Mouse (Mus musculus) kidney, embryonic 15.5 days (tissue): Measurements from ENCODE around the gene Tecta. TPM values are rescaled to one million over a fixed set of nuclear protein-coding genes. Genes with fewer than 3 reads are reported as not detected.

Experiments used
- ATAC-seq: fragments of 200-750 bp; cut with Nextera tagmentation; replicated peaks from 2 replicates; pipeline ENCODE4 v1.8.0; 2017; ENCODE audit warnings: moderate TSS enrichment; ENCODE audit not compliant: low FRiP score
- H3K27ac ChIP-seq: fragments of 300-500 bp; sonication (generic); 2 replicates; pipeline ENCODE4 v1.5.1; 2015; ENCODE audit warnings: mild to moderate bottlenecking, inconsistent platforms
- H3K27me3 ChIP-seq: fragments of 300-500 bp; sonication (generic); 2 replicates; pipeline ENCODE4 v1.6.1; 2015; ENCODE audit warnings: inconsistent platforms
- H3K36me3 ChIP-seq: fragments of 300-500 bp; sonication (generic); 2 replicates; pipeline ENCODE4 v1.6.1; 2015; ENCODE audit warnings: inconsistent platforms
- H3K4me1 ChIP-seq: fragments of 300-500 bp; sonication (generic); 2 replicates; pipeline ENCODE4 v1.6.1; 2015; ENCODE audit warnings: inconsistent platforms
- H3K4me2 ChIP-seq: fragments of 300-500 bp; sonication (generic); 2 replicates; pipeline ENCODE4 v1.6.1; 2015; ENCODE audit warnings: moderate library complexity, mild to moderate bottlenecking, inconsistent platforms
- H3K4me3 ChIP-seq: fragments of 300-500 bp; sonication (generic); replicated peaks from 2 replicates; pipeline ENCODE4 v1.5.1; 2015; ENCODE audit warnings: mild to moderate bottlenecking, inconsistent platforms
- H3K9ac ChIP-seq: fragments of 300-500 bp; sonication (generic); 2 replicates; pipeline ENCODE4 v1.6.1; 2015; ENCODE audit warnings: mild to moderate bottlenecking, inconsistent platforms
- H3K9me3 ChIP-seq: fragments of 300-500 bp; sonication (generic); replicated peaks from 2 replicates; pipeline ENCODE4 v1.6.1; 2016; ENCODE audit warnings: inconsistent platforms
- WGBS: fragments of 180-500 bp; shearing (Covaris S2); methylation state at CpG from one replicate; pipeline ENCODE4 v1.1.7; 2015; ENCODE audit warnings: mixed read lengths; 5-methylcytosine and 5-hydroxymethylcytosine counted together
- polyA plus RNA-seq: library from polyadenylated mRNA; unstranded; fragments of >200 nt; fragmentation: Nextera tagmentation; extraction: Ambion mirVana; gene quantifications from 2 replicates; pipeline ENCODE4 v1.2.1, GENCODE M21; 2015

Gene Tecta
- polyA plus RNA-seq, 1 experiment from 2014 or later, result 0.13 TPM

DNA sequence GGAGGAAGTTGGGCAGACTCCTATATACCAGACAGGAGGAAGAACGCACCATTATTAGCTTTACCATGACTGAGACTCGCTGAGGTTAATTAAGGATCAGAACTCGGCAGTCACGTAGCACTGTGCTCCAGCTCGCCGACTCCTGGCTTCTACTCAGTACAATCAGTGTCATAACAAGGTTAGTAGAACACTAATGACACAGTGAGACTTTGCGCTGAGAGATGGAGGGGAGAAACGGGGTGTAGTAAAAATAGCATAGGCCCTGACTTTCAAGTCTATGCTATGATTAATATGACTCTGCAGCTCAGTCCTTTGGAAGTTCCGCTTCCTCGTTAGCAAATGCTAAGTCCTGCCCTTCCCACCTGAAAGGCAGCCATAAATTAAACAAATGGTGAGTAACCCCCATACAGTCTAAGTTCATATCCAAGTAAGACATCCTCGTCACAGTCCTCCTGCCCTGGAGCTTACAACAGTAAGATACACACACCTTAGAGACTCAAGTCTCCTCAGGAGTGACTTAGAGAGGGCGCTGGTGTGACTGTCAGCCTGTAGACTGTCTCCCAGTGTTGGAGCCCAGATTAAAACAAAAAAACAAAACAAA lies 17.7 kb upstream of the Tecta start:
- Histone ChIP-seq H3K36me3 (peaks cover 22% of the 10 kb centered on the region), H3K4me3 (no peak overlapping the region), H3K27me3 (no peaks in the 10 kb centered on the region), H3K4me2 (no peak overlapping the region), H3K27ac (no peak overlapping the region), H3K4me1 (peaks cover 13% of the 10 kb centered on the region), H3K9me3 (no peaks in the 10 kb centered on the region), H3K9ac (no peak overlapping the region)
- ATAC-seq, result no peak
- WGBS, result 68% methylated on average over 12 of the region's 12 CpGs

DNA sequence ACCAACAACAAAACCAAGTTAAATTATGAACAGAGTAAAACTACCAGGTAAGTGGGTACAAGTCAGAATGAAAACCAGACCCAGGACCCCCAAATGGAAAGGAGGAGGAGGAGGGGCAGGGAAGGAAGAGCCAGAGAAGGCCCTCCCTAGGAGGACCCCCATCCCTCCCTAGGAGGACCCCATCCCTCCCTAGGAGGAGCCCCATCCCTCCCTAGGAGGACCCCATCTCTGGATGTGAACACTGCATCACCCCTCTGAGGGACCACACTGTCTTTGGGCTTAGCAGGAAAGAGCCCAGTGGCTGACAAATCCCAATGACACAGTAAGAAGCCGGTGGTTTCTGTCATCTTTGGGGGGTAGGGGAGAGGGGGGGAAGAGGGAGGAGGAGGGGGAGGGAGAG lies 15.5 kb upstream of the Tecta start:
- WGBS, result 47% methylated on average over 1 of the region's 1 CpGs
- Histone ChIP-seq H3K9me3 (no peaks in the 10 kb centered on the region), H3K9ac (no peak overlapping the region), H3K4me2 (no peak overlapping the region), H3K27me3 (no peaks in the 10 kb centered on the region), H3K27ac (no peak overlapping the region), H3K4me1 (peaks cover 13% of the 10 kb centered on the region), H3K36me3 (0 out of 2 replicates have a peak, but pooled peaks cover 5% of the 10 kb centered on the region), H3K4me3 (no peak overlapping the region)
- no peak for ATAC-seq

DNA sequence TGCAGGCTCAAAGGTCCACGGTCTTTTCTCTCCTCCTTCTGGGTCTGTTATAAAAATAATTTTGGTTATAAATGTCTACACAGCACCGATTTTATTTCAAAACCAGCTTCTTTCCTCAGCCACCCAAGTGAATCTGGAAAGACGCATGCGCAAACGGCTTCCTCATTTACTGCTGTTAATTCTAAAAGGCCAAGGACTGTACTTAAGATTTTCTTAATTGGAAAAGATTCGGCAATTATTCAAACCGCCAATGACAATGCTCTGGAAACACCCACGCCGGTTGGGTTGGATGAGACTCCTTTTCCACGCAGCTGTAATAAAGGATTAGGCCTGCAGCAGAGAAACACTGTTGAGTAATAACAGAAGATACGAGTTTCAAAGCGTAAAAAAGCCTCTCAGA lies 13.6 kb upstream of the Tecta start:
- Histone ChIP-seq H3K27me3 (no peaks in the 10 kb centered on the region), H3K4me3 (no peak overlapping the region), H3K36me3 (0 out of 2 replicates have a peak, but pooled peaks cover 3% of the 10 kb centered on the region), H3K27ac (no peak overlapping the region), H3K9ac (no peak overlapping the region), H3K4me2 (no peak overlapping the region), H3K4me1 (peaks cover 16% of the 10 kb centered on the region), H3K9me3 (no peaks in the 10 kb centered on the region)
- ATAC-seq, result no peak
- 81% methylated on average over 12 of the region's 12 CpGs for WGBS

DNA sequence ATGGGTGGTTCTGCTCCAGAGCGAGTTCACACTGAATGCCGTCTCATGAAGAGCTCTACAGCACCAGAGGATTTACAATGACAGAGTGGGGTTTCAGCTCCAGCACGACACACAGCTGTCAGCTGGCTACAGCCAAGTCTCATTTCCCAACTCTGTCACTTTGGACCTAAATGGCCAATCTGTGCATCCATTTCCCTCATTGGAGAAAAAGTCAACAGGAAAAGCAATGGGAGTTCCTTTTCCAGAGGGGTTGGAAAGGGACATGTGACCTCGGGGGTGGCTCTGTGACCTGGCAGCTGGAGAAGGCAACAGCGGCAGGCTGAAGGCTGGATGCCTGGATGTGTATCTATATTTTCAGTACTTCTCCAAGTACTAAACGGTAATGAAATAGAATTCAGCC lies 11.6 kb upstream of the Tecta start:
- Histone ChIP-seq H3K4me3 (no peak overlapping the region), H3K36me3 (0 out of 2 replicates have a peak, but pooled peaks cover 3% of the 10 kb centered on the region), H3K4me1 (peaks cover 22% of the 10 kb centered on the region), H3K27me3 (0 out of 2 replicates have a peak, but pooled peaks cover 4% of the 10 kb centered on the region), H3K9ac (no peak overlapping the region), H3K27ac (no peak overlapping the region), H3K9me3 (no peaks in the 10 kb centered on the region), H3K4me2 (no peak overlapping the region)
- 72% methylated on average over 6 of the region's 6 CpGs for WGBS
- no peak for ATAC-seq

DNA sequence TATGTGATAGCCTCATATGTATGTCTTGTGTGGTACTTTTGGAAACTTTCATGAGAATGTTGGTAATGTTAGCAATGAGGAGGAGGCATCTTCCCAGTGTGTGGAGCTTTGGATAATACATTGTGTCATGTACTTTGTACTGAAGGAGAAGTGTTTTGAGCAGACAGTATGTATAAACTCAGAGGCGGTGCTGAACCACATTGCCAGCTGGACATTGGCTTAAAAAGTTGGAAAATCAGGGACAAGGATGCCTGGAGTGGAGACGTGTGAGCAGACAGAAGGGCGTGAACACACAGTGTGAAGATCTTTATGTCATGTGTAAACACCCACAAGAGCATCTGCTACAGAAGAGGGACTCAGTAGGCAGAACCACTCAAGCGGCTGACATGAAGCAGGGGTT lies 6.0 kb upstream of the Tecta start:
- no peak overlapping the region for H3K9ac ChIP-seq
- WGBS, result 67% methylated on average over 4 of the region's 4 CpGs
- no peak overlapping the region for H3K4me2 ChIP-seq
- peaks cover 13% of the 10 kb centered on the region; the same call in 1 of the 2 replicates for H3K4me1 ChIP-seq
- H3K9me3 ChIP-seq, result no peaks in the 10 kb centered on the region
- no peaks in the 10 kb centered on the region for H3K36me3 ChIP-seq
- no peak for ATAC-seq
- H3K27me3 ChIP-seq, result 0 out of 2 replicates have a peak, but pooled peaks cover 6% of the 10 kb centered on the region
- H3K4me3 ChIP-seq, result no peak overlapping the region
- no peak overlapping the region for H3K27ac ChIP-seq

DNA sequence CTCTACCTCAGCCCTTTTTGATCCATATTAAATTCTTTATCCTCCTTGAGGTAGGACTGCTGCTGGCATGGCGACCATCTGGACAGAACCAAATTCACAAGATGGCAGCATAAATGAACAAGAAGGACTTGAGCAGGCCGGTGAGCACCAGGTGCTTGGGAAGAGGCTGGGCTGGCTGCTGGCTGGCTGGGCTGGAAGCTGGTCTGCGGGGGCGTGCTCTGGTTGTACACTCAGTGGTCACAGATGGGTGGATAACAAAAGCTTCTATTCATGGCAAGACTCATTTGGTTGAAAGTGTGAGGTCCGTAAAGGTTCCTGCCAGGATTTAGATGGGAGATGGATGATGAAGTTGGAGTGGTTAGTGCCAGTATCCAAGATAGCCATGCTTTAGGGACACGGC lies 1.8 kb upstream of the Tecta start:
- peaks cover 6% of the 10 kb centered on the region; the same call in 1 of the 2 replicates for H3K4me1 ChIP-seq
- H3K9me3 ChIP-seq, result no peaks in the 10 kb centered on the region
- no peak overlapping the region for H3K9ac ChIP-seq
- no peaks in the 10 kb centered on the region for H3K36me3 ChIP-seq
- WGBS, result 72% methylated on average over 6 of the region's 6 CpGs
- no peak overlapping the region for H3K4me2 ChIP-seq
- no peak overlapping the region for H3K27ac ChIP-seq
- no peak overlapping the region for H3K4me3 ChIP-seq
- H3K27me3 ChIP-seq, result peaks cover 13% of the 10 kb centered on the region; the same call in 1 of the 2 replicates
- no peak for ATAC-seq

DNA sequence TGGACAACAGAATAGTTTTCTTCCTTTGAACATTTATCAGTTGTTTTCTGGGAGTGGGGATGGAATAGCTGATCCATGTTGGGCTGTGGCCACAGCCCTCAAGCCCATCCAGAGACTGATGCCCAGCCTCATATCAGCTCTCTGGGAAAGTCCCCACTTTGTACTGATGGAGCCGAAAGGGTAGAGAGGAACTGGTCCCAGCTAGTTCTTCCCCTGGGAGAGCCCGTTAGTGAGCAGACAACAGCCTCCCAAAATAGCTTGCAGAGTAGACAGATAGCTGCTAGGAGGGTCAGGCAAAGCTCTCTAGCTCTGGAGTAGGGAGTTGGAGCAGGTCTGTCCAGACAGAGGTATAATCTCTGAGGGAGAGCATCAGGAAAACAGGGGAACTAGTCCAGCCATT lies 3.6 kb downstream of the Tecta start:
- ATAC-seq, result no peak
- Histone ChIP-seq H3K27me3 (peaks cover 20% of the 10 kb centered on the region), H3K27ac (no peak overlapping the region), H3K4me1 (peaks cover 33% of the 10 kb centered on the region), H3K4me2 (no peak overlapping the region), H3K4me3 (no peak overlapping the region), H3K9me3 (no peaks in the 10 kb centered on the region), H3K9ac (no peak overlapping the region), H3K36me3 (no peaks in the 10 kb centered on the region)
- 59% methylated on average over 2 of the region's 2 CpGs for WGBS

DNA sequence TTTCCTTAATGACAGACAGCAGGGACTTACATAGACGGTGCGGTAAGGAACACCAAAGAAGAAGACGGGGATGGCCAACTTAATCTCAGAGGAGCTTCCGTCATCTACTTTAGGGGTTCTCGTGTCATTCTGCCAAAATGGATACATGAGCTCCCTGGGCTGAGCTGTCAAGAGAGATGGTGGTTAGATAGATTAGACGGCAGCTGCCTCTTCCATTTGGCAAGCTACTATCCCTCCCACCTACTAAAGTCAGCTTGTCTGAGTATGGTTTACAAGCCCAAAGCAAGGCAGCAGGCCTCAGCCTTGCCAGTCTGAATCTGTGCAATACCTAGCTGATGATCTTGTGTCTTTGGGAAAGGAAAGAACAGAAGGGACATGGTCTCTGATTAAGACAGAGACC lies 4.8 kb downstream of the Tecta start:
- H3K9me3 ChIP-seq, result no peaks in the 10 kb centered on the region
- no peak overlapping the region for H3K27ac ChIP-seq
- H3K4me1 ChIP-seq, result peaks cover 38% of the 10 kb centered on the region
- no peak; the same call in 1 of the 2 replicates for ATAC-seq
- WGBS, result 37% methylated on average over 6 of the region's 6 CpGs
- no peaks in the 10 kb centered on the region for H3K36me3 ChIP-seq
- H3K4me3 ChIP-seq, result no peak overlapping the region
- no peak overlapping the region for H3K9ac ChIP-seq
- H3K4me2 ChIP-seq, result no peak overlapping the region
- peaks cover 19% of the 10 kb centered on the region for H3K27me3 ChIP-seq

DNA sequence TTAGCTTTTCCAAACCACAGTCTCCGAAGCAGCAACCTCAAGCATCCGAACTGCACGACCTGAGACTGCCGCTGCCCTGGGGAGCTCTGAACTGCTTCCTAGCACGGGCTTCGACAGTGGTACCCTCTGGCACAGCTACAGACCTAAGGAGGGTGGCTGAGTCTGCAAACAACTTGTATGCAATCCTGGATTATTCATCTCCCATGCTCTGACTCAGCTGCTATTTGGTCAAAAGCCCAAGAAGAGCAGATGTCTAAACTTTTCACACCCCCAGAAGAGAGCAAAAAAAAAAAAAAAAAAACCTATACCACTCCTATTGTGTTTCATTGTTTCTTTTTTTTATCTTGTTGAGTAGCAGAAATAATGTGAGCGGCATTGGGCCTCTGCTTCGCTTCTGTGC lies 5.4 kb downstream of the Tecta start:
- 39% methylated on average over 8 of the region's 8 CpGs for WGBS
- peaks cover 38% of the 10 kb centered on the region for H3K4me1 ChIP-seq

DNA sequence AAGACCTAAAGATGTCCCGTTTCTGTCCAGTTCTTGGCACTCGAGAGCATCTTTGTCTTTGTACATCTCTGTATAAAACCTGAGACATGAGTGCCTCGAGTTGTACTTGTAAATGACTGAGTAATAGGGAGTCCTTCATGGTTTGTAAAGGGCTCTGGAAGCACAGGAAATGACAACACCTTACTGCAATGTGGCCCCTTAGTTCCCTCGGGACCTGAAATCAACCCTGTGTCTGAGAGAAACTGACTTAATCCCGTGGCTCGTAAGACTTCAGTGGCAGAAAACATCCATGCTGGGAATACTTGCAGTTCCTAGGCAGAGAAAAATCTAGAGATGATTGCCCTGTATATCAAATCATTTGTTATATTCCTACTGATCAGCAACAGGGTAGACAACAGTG lies 6.8 kb downstream of the Tecta start:
- H3K4me3 ChIP-seq, result no peak overlapping the region
- no peak for ATAC-seq
- H3K9ac ChIP-seq, result no peak overlapping the region
- H3K4me1 ChIP-seq, result peaks cover 38% of the 10 kb centered on the region
- peaks cover 15% of the 10 kb centered on the region; the same call in 1 of the 2 replicates for H3K27me3 ChIP-seq
- H3K36me3 ChIP-seq, result no peaks in the 10 kb centered on the region
- 45% methylated on average over 6 of the region's 6 CpGs for WGBS
- no peak overlapping the region for H3K27ac ChIP-seq
- H3K9me3 ChIP-seq, result no peaks in the 10 kb centered on the region
- H3K4me2 ChIP-seq, result no peak overlapping the region

More for the DNA sequence above, 5.4 kb downstream of the Tecta start:
- H3K9me3 ChIP-seq, result no peaks in the 10 kb centered on the region
- no peak overlapping the region for H3K4me3 ChIP-seq
- no peak overlapping the region for H3K9ac ChIP-seq
- H3K27ac ChIP-seq, result no peak overlapping the region
- no peak for ATAC-seq
- H3K4me2 ChIP-seq, result no peak overlapping the region
- no peaks in the 10 kb centered on the region for H3K36me3 ChIP-seq
- H3K27me3 ChIP-seq, result peaks cover 14% of the 10 kb centered on the region

DNA sequence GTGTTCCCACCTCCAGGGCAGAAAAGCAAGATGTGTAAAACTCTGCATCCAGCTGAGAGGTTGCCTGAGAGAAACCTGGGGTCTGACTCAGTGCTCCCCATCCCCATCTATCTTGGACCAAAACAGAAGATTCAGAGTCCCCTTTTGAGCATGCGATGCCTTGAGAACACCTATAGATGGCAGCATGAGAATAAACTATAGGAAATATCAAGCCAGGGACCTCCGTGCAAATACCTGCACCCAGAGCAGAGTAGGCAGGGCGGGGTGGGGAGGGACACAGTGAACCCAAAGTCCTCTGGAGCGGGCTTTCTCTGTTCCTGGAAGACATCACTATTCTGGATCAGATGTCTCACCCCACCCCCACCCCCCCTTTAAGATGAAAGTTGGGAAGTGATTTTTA lies 11.2 kb downstream of the Tecta start:
- H3K4me1 ChIP-seq, result peaks cover 19% of the 10 kb centered on the region
- no peaks in the 10 kb centered on the region for H3K9me3 ChIP-seq
- no peak overlapping the region for H3K4me2 ChIP-seq
- no peak overlapping the region for H3K27ac ChIP-seq
- peaks cover 18% of the 10 kb centered on the region; the same call in 1 of the 2 replicates for H3K27me3 ChIP-seq
- no peak for ATAC-seq
- WGBS, result 56% methylated on average over 4 of the region's 4 CpGs
- no peak overlapping the region for H3K9ac ChIP-seq
- H3K4me3 ChIP-seq, result no peak overlapping the region
- H3K36me3 ChIP-seq, result no peaks in the 10 kb centered on the region

DNA sequence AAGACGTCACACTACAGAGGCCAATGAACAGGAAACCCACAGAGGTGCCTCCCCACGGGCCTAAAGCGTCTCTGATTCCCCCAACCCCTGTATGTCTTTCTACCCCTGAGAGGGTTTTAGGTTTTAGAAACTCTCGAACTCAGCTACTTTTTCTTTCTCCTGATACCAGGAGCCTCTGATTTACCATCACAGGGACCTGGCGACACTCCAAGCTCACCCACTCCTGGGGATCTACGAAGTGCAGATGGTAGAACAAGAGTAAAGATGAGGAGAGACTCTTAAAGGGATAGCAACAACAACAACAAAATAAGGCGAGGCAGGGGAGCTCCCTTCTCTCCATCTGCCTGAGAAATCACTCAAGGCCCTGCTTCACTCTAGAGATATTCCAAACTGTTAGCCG lies 12.7 kb downstream of the Tecta start:
- peaks cover 16% of the 10 kb centered on the region; the same call in 1 of the 2 replicates for H3K27me3 ChIP-seq
- no peak overlapping the region for H3K27ac ChIP-seq
- WGBS, result 66% methylated on average over 8 of the region's 8 CpGs
- H3K36me3 ChIP-seq, result no peaks in the 10 kb centered on the region
- ATAC-seq, result no peak
- no peak overlapping the region for H3K4me2 ChIP-seq
- H3K4me3 ChIP-seq, result no peak overlapping the region
- H3K9me3 ChIP-seq, result no peaks in the 10 kb centered on the region
- peaks cover 13% of the 10 kb centered on the region for H3K4me1 ChIP-seq
- H3K9ac ChIP-seq, result no peak overlapping the region

DNA sequence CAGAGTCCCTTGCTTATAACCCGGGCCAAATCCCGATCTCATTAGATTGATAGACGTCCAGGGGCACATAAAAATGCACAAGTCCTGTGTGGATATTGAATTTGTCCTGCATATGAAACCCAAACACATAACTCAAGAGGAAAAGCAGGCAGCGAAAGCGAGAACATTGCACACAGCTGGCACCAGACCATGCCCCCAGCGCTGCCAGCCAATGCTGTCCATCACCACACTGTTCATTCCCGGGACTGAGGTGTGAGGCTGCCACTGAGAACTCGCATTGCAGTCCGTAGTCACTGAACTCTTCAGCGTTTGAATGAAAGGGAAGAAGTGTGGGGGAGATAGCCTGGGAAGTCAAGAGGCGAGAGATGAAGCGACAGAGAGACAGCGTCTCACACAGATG lies 14.1 kb downstream of the Tecta start:
- H3K4me1 ChIP-seq, result peaks cover 5% of the 10 kb centered on the region

More for the DNA sequence above, 14.1 kb downstream of the Tecta start:
- Histone ChIP-seq H3K4me2 (no peak overlapping the region), H3K9ac (no peak overlapping the region), H3K27me3 (peaks cover 12% of the 10 kb centered on the region; the same call in 1 of the 2 replicates), H3K4me3 (no peak overlapping the region), H3K9me3 (no peaks in the 10 kb centered on the region), H3K36me3 (no peaks in the 10 kb centered on the region), H3K27ac (no peak overlapping the region)
- no peak for ATAC-seq
- 65% methylated on average over 13 of the region's 13 CpGs for WGBS
